Mouse (Mus musculus) heart, adult 2 months (tissue): ENCODE results near the gene Ap3s2. TPM values are rescaled to one million over a fixed set of nuclear protein-coding genes. Genes with fewer than 3 reads are reported as not detected.
A peak's percentile ranks its signal among the peaks of the same experiment; 100 is the strongest.

Experiments
- DNase-seq, 2 experiments: peaks; one replicate each; pipeline ENCODE4 v3.0.0; 2021
- H3K27ac ChIP-seq: fragments of 200-600 bp; 2 replicates; pipeline ENCODE4 v1.8.1; 2022
- H3K27me3 ChIP-seq: fragments of 200-500 bp; 2 replicates; pipeline ENCODE4 v1.6.1; 2012; ENCODE audit warnings: mild to moderate bottlenecking, low read length, inconsistent platforms, mixed read lengths; ENCODE audit not compliant: control insufficient read depth, insufficient read depth
- H3K36me3 ChIP-seq: fragments of 200-500 bp; 2 replicates; pipeline ENCODE4 v1.6.1; 2012; ENCODE audit warnings: low read length, inconsistent platforms; ENCODE audit not compliant: control insufficient read depth, insufficient read depth
- H3K4me1 ChIP-seq: fragments of 200-500 bp; 2 replicates; pipeline ENCODE4 v1.6.1; 2011; ENCODE audit warnings: low read length; ENCODE audit not compliant: control insufficient read depth, insufficient read depth
- H3K4me3 ChIP-seq: fragments of 200-600 bp; 2 replicates; pipeline ENCODE4 v1.8.1; 2022
- H3K79me2 ChIP-seq: fragments of 200-500 bp; replicated peaks from 2 replicates; pipeline ENCODE4 v1.6.1; 2012; ENCODE audit warnings: mild to moderate bottlenecking, inconsistent platforms, low read length, moderate library complexity, mixed read lengths; ENCODE audit not compliant: control insufficient read depth, insufficient read depth
- H3K9ac ChIP-seq: fragments of 200-500 bp; 2 replicates; pipeline ENCODE4 v1.6.1; 2012; ENCODE audit warnings: low read depth, mild to moderate bottlenecking, control low read depth, inconsistent platforms, low read length, mixed read lengths
- CTCF ChIP-seq: fragments of 200-600 bp; IDR thresholded peaks from 2 replicates; pipeline ENCODE4 v1.8.1; 2022; ENCODE audit warnings: antibody characterized with exemption, mild to moderate bottlenecking, moderate library complexity
- EP300 ChIP-seq: fragments of 200-500 bp; IDR thresholded peaks from 2 replicates; pipeline ENCODE4 v1.6.1; 2011; ENCODE audit warnings: low read depth, low read length, control low read depth; ENCODE audit not compliant: insufficient read depth
- POLR2A ChIP-seq: fragments of 200-500 bp; IDR thresholded peaks from 2 replicates; pipeline ENCODE4 v1.6.1; 2011; ENCODE audit warnings: mild to moderate bottlenecking, low read depth, low read length, control low read depth; ENCODE audit not compliant: insufficient read depth
- WGBS: fragments of 180-500 bp; shearing (Covaris S2); methylation state at CpG from one replicate; pipeline ENCODE4 v1.1.7; 2018; 5-methylcytosine and 5-hydroxymethylcytosine counted together
- intact Hi-C: fragments of 180-260 bp; cut with DNase I; formaldehyde crosslinking; loops from one replicate; pipeline ENCODE4 v1.15.1; 2025
- polyA plus RNA-seq: library from polyadenylated mRNA; depleted of rRNA; stranded (reverse); fragments of >200 nt; gene quantifications from 2 replicates; pipeline ENCODE4 v1.2.3, GENCODE M21; 2012
- total RNA-seq, 2 experiments: library from RNA; stranded (reverse); gene quantifications; 2 replicates each; pipeline ENCODE4 v1.2.3; 2021

The Ap3s2 gene
- total and polyA plus RNA-seq, 3 experiments = 13.1 to 21.9 (median 19.4) TPM

GRCm38 (mm10) chr7:79871797-79872345, 48.6 kb downstream of the Ap3s2 start:
- H3K4me1 ChIP-seq = peaks cover 3% of the 10 kb centered on the region; the same call in 1 of the 2 replicates
- H3K79me2 ChIP-seq = no peaks in the 10 kb centered on the region
- no peaks in the 10 kb centered on the region for H3K36me3 ChIP-seq
- H3K27ac ChIP-seq = no peak overlapping the region
- intact Hi-C loops = loop anchor here (2.0 kb wide), 1 partner anchor 21 kb away; no protein-coding TSS in a partner anchor
- H3K9ac ChIP-seq = no peak overlapping the region
- WGBS = 85% methylated on average over 6 of the region's 6 CpGs
- TF ChIP-seq CTCF (no peak), POLR2A (no peak), EP300 (no peak)
- no peaks in the 10 kb centered on the region for H3K27me3 ChIP-seq
- DNase-seq = no peak
- H3K4me3 ChIP-seq = no peak overlapping the region

GRCm38 (mm10) chr7:79869072-79869719, 51.3 kb downstream of the Ap3s2 start:
- intact Hi-C loops = no loop called here
- Histone ChIP-seq H3K9ac (no peak overlapping the region), H3K4me3 (no peak overlapping the region), H3K79me2 (no peaks in the 10 kb centered on the region), H3K36me3 (no peaks in the 10 kb centered on the region), H3K27me3 (no peaks in the 10 kb centered on the region), H3K27ac (no peak overlapping the region), H3K4me1 (peaks cover 3% of the 10 kb centered on the region; the same call in 1 of the 2 replicates)
- WGBS = 45% methylated on average over 6 of the region's 6 CpGs
- TF ChIP-seq CTCF (no peak), POLR2A (no peak), EP300 (no peak)
- no peak for DNase-seq

- no peak for TF ChIP-seq EP300
- TF ChIP-seq POLR2A = no peak
- no peak for TF ChIP-seq CTCF
- H3K27me3 ChIP-seq = no peaks in the 10 kb centered on the region
- H3K4me1 ChIP-seq = peaks cover 3% of the 10 kb centered on the region; the same call in 1 of the 2 replicates
- H3K27ac ChIP-seq = no peak overlapping the region
- WGBS = 83% methylated on average over 7 of the region's 7 CpGs
- H3K9ac ChIP-seq = no peak overlapping the region
- H3K36me3 ChIP-seq = no peaks in the 10 kb centered on the region
- intact Hi-C loops = no loop called here
- H3K4me3 ChIP-seq = no peak overlapping the region
- no peak for DNase-seq
- H3K79me2 ChIP-seq = no peaks in the 10 kb centered on the region
Measured at GRCm38 (mm10) chr7:79868475-79868874, 52.0 kb downstream of the Ap3s2 start.

- intact Hi-C loops = no loop called here
- DNase-seq = peak; percentile 38 to 66
- no peak for TF ChIP-seq CTCF
- H3K9ac ChIP-seq = no peak overlapping the region
- no peak overlapping the region for H3K4me3 ChIP-seq
- peaks cover 3% of the 10 kb centered on the region; the same call in 1 of the 2 replicates for H3K4me1 ChIP-seq
- H3K36me3 ChIP-seq = no peaks in the 10 kb centered on the region
- H3K27ac ChIP-seq = peak overlapping the region; percentile 9; the same call in 1 of the 2 replicates
- 64% methylated on average over 13 of the region's 13 CpGs for WGBS
- no peaks in the 10 kb centered on the region for H3K27me3 ChIP-seq
- H3K79me2 ChIP-seq = no peaks in the 10 kb centered on the region
Measured at GRCm38 (mm10) chr7:79867861-79868260, 52.6 kb downstream of the Ap3s2 start.

GRCm38 (mm10) chr7:79866294-79867000, 54.0 kb downstream of the Ap3s2 start:
- Histone ChIP-seq H3K27me3 (no peaks in the 10 kb centered on the region), H3K36me3 (no peaks in the 10 kb centered on the region), H3K9ac (no peak overlapping the region), H3K4me1 (peaks cover 3% of the 10 kb centered on the region; the same call in 1 of the 2 replicates), H3K27ac (no peak overlapping the region), H3K79me2 (no peaks in the 10 kb centered on the region), H3K4me3 (no peak overlapping the region)
- no peak for DNase-seq
- 91% methylated on average over 3 of the region's 3 CpGs for WGBS
- intact Hi-C loops = no loop called here
- TF ChIP-seq EP300 (no peak), POLR2A (no peak), CTCF (no peak)

- no peak for DNase-seq
- Histone ChIP-seq H3K27me3 (peaks cover 3% of the 10 kb centered on the region; the same call in 1 of the 2 replicates), H3K9ac (no peak overlapping the region), H3K4me3 (no peak overlapping the region), H3K4me1 (peaks cover 1% of the 10 kb centered on the region), H3K79me2 (no peaks in the 10 kb centered on the region), H3K27ac (no peak overlapping the region), H3K36me3 (no peaks in the 10 kb centered on the region)
- intact Hi-C loops = no loop called here
- 85% methylated on average over 8 of the region's 8 CpGs for WGBS
- TF ChIP-seq CTCF (no peak), POLR2A (no peak), EP300 (no peak)
Measured at GRCm38 (mm10) chr7:79861794-79862193, 58.7 kb downstream of the Ap3s2 start.
